Mouse (Mus musculus): Measurements from ENCODE around the gene Lyar.

The Lyar gene

GRCm38 (mm10) chr5:38255644-38256043, 35.4 kb downstream of the Lyar start:
- DNase-seq (ENCODE audit: low spot score), result no peak

- DNase-seq (ENCODE audit: low spot score), result no peak
Measured at GRCm38 (mm10) chr5:38256551-38256950, 36.3 kb downstream of the Lyar start.

- DNase-seq (ENCODE audit: low spot score), result peak; percentile 17
Measured at GRCm38 (mm10) chr5:38258034-38258772, 37.9 kb downstream of the Lyar start.

GRCm38 (mm10) chr5:38258773-38259146, 38.5 kb downstream of the Lyar start:
- no peak for DNase-seq (ENCODE audit: low spot score)

- DNase-seq (ENCODE audit: low spot score), result peak; percentile 44
Measured at GRCm38 (mm10) chr5:38259455-38260106, 39.3 kb downstream of the Lyar start.

- DNase-seq (ENCODE audit: low spot score), result peak; percentile 71
Measured at GRCm38 (mm10) chr5:38260107-38260682, 39.9 kb downstream of the Lyar start, which contains the start of gene Tmem128. Gene Tmem128 (plus strand): TSS chr5:38260185.

GRCm38 (mm10) chr5:38270942-38271341, 50.7 kb downstream of the Lyar start:
- DNase-seq (ENCODE audit: low spot score), result no peak

GRCm38 (mm10) chr5:38273831-38274230, 53.6 kb downstream of the Lyar start:
- DNase-seq (ENCODE audit: low spot score), result no peak

GRCm38 (mm10) chr5:38275771-38276170, 55.5 kb downstream of the Lyar start, which contains the start of gene Otop1:
Gene Otop1 (plus strand): TSS chr5:38275972.
- no peak for DNase-seq (ENCODE audit: low spot score)

- DNase-seq (ENCODE audit: low spot score), result no peak
Measured at GRCm38 (mm10) chr5:38276451-38276850, 56.2 kb downstream of the Lyar start.

GRCm38 (mm10) chr5:38277098-38277866, 57.0 kb downstream of the Lyar start:
- DNase-seq (ENCODE audit: low spot score), result no peak

GRCm38 (mm10) chr5:38277936-38278600, 57.8 kb downstream of the Lyar start:
- DNase-seq (ENCODE audit: low spot score), result no peak

GRCm38 (mm10) chr5:38280075-38280474, 59.8 kb downstream of the Lyar start:
- no peak for DNase-seq (ENCODE audit: low spot score)
